Mouse (Mus musculus): ENCODE results near the gene Kcnip4.

- TF ChIP-seq CTCF (IDR thresholded peaks at IDR 0.05; ENCODE audit: low read depth) = no peak
- no peak for TF ChIP-seq EP300 (IDR thresholded peaks at IDR 0.05; ENCODE audit: low read depth)
These were observed 47.2 kb upstream of the Kcnip4 start for GRCm38 (mm10) chr5:49571876-49572275.

All from liver, postnatal 0 days (tissue).